Mouse (Mus musculus) kidney, postnatal 25 days (tissue): ENCODE results near the gene Zfp281.

Source experiments
- DNase-seq, 2 experiments: peaks; one replicate each; pipeline ENCODE4 v3.0.0; 2021; ENCODE audit warnings: mixed read lengths in 2 of 2

Gene Zfp281

GRCm38 (mm10) chr1:136614748-136615440 lies 9.8 kb upstream of the Zfp281 start:
- DNase-seq, result no peak

- DNase-seq, result no peak
Observed at GRCm38 (mm10) chr1:136617163-136617788, 7.4 kb upstream of the Zfp281 start.

GRCm38 (mm10) chr1:136618570-136618969 lies 6.1 kb upstream of the Zfp281 start:
- DNase-seq, result no peak

GRCm38 (mm10) chr1:136625019-136625895 lies 556 bp downstream of the Zfp281 start:
- DNase-seq, result peak; percentile 50 to 78

- DNase-seq, result no peak
Observed at GRCm38 (mm10) chr1:136626141-136626540, 1.4 kb downstream of the Zfp281 start.

GRCm38 (mm10) chr1:136626756-136627155 lies 2.1 kb downstream of the Zfp281 start:
- DNase-seq, result no peak

GRCm38 (mm10) chr1:136627591-136627990 lies 2.9 kb downstream of the Zfp281 start:
- DNase-seq, result no peak

- DNase-seq, result no peak
Observed at GRCm38 (mm10) chr1:136632891-136633290, 8.2 kb downstream of the Zfp281 start.

GRCm38 (mm10) chr1:136635644-136636043 lies 10.9 kb downstream of the Zfp281 start:
- no peak for DNase-seq

- no peak for DNase-seq
Observed at GRCm38 (mm10) chr1:136636946-136637345, 12.2 kb downstream of the Zfp281 start.

GRCm38 (mm10) chr1:136637696-136638095 lies 13.0 kb downstream of the Zfp281 start:
- DNase-seq, result no peak

- DNase-seq, result peak; percentile 39 to 59
Observed at GRCm38 (mm10) chr1:136638211-136638610, 13.5 kb downstream of the Zfp281 start.

- no peak for DNase-seq
Observed at GRCm38 (mm10) chr1:136638699-136639098, 14.0 kb downstream of the Zfp281 start.

GRCm38 (mm10) chr1:136639221-136639620 lies 14.5 kb downstream of the Zfp281 start:
- no peak for DNase-seq

GRCm38 (mm10) chr1:136642701-136643100 lies 18.0 kb downstream of the Zfp281 start:
- DNase-seq, result no peak

GRCm38 (mm10) chr1:136644486-136644885 lies 19.8 kb downstream of the Zfp281 start:
- DNase-seq, result no peak

GRCm38 (mm10) chr1:136645849-136646625 lies 21.3 kb downstream of the Zfp281 start:
- no peak for DNase-seq

GRCm38 (mm10) chr1:136652066-136652465 lies 27.4 kb downstream of the Zfp281 start:
- DNase-seq, result no peak

- DNase-seq, result no peak
Observed at GRCm38 (mm10) chr1:136653526-136653925, 28.8 kb downstream of the Zfp281 start.

GRCm38 (mm10) chr1:136654385-136654784 lies 29.7 kb downstream of the Zfp281 start:
- DNase-seq, result no peak

GRCm38 (mm10) chr1:136656619-136657018 lies 31.9 kb downstream of the Zfp281 start:
- no peak for DNase-seq

GRCm38 (mm10) chr1:136658456-136659227 lies 33.9 kb downstream of the Zfp281 start:
- no peak for DNase-seq
